Mouse (Mus musculus) brain, embryonic 18.5 days (tissue): ENCODE measurements around the gene 4933400A11Rik.

Experiments
- DNase-seq: peaks from one replicate; pipeline ENCODE4 v3.0.0-alpha.2; 2012; ENCODE audit warnings: low read depth, low spot score

The 4933400A11Rik gene

GRCm38 (mm10) chrX:169779535-169779934 lies at the start of gene 4933400A11Rik:
TSS of gene 4933400A11Rik (minus strand) at chrX:169779635.
- DNase-seq: no peak

GRCm38 (mm10) chrX:169828136-169828535 lies 48.7 kb upstream of the 4933400A11Rik start:
- DNase-seq: no peak

GRCm38 (mm10) chrX:169827720-169828119 lies 48.3 kb upstream of the 4933400A11Rik start:
- DNase-seq: no peak

DNA sequence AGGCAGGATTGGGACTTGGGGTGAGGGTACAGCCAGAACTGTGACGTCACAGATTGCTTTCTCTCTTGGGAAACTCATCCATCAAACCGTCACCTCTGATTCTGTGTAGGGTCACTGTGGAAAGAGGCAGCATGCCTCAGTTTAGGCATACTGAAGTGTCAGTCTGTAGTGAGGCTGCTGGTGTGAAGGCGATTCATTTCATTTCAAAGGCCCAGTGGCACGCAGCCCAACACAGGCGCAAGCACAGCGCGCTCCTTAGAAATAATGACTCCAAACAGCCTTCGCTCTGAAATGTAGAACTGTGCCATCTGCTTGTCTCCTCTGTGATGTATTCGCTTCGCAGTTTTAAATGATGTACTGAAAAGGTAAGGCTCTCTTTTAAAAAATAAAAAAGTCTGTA lies 47.5 kb upstream of the 4933400A11Rik start:
- DNase-seq: no peak

GRCm38 (mm10) chrX:169813673-169814072 lies 34.2 kb upstream of the 4933400A11Rik start:
- no peak for DNase-seq

- DNase-seq: no peak
These were observed 32.3 kb upstream of the 4933400A11Rik start for GRCm38 (mm10) chrX:169811783-169812182.

DNA sequence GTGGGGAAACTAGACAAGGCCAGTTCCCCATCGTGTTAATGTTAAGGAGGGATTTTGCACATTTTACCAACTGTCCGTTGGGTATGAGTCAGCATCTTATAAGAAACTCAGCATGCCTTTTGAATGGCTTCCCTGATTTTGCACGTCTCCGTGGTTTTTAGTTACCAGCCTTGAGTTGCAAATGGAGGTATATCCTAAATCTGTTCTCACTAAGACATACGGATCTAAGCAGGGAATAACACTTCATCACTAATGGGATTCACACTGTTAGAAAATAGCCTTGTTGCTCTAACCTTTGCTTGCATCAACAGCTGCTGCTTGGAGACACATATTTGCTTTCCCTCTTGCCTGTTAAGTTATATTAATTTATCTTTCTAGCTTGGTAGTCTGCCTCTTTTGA lies 31.9 kb upstream of the 4933400A11Rik start:
- DNase-seq: no peak

GRCm38 (mm10) chrX:169807744-169808143 lies 28.3 kb upstream of the 4933400A11Rik start:
- no peak for DNase-seq

DNA sequence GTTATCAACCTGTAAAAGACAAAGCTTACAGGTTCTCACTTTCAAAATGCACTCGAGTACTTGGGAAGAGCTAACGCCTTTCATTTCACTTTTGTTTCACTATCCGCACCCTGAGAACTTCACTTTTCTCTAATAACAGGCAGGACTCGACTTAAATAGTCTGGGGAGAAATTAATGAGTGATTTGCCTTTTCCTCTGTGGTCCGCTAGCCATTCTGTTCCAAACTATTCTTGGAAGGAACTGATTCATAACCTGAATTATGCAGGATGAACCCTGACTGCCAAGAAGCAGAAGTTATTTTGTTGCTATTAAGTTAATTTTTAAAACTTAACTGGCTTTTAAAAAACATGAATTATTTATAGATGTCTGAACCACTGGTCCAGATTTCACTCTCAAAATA lies 26.4 kb upstream of the 4933400A11Rik start:
- no peak for DNase-seq

GRCm38 (mm10) chrX:169800238-169800637 lies 20.8 kb upstream of the 4933400A11Rik start:
- no peak for DNase-seq

DNA sequence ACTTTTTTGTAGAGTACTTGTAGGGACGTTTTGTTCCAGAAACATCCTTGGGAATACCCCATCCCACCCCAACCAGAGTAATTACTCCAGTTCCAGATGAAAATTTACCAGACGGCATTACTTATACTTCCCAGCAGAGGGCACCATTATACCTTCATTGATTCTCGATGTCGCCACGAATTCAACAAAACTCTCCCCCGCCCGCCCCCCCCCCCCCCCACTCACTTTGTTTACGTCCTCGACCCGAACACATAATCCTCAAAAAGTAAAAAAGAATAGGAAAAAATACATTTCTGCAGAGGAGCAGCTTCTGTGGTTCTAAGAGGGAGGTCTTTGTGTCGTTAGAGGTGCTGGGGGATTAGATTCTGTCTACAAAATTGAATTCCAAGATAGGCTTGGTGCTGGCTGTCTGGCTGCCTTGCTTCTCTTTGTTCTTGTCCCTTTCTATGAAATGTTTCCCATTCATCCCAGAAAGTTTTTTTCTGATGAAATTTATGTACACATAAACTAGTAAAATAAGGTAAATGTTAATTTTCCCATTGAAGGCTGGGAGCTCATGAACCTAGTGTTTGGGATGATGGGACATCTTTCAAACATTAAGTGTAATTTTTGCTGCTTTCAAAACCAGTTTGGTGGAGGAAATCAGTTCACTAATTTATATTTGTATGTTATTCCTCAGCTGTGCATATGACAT lies 19.7 kb upstream of the 4933400A11Rik start:
- no peak for DNase-seq

- DNase-seq: no peak
These were observed 17.7 kb upstream of the 4933400A11Rik start for GRCm38 (mm10) chrX:169797148-169797547.

DNA sequence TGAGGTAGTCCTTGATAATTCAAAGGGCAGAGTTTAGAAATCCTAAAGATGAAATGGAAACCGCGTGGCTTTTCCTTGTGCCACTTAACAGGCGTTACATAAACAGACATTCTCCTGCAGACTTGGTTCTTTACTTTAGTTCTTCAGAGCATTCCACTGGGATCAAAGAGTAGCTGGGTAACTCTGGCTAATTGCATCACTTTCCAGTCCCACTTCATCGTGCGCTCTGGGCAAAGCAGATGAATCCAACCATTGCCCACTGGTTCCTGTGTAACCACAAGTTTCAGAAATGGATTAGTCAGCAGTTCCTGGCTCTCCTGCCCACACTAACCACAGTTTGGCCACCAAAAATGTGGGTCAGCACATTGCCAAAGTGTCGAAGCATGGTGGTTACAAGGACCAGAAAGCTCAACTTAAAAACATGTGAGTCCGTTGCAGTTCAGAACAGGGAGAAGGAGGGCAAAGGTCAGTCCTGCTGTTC lies 15.4 kb upstream of the 4933400A11Rik start:
- DNase-seq: no peak

GRCm38 (mm10) chrX:169794421-169794820 lies 15.0 kb upstream of the 4933400A11Rik start:
- DNase-seq: no peak

DNA sequence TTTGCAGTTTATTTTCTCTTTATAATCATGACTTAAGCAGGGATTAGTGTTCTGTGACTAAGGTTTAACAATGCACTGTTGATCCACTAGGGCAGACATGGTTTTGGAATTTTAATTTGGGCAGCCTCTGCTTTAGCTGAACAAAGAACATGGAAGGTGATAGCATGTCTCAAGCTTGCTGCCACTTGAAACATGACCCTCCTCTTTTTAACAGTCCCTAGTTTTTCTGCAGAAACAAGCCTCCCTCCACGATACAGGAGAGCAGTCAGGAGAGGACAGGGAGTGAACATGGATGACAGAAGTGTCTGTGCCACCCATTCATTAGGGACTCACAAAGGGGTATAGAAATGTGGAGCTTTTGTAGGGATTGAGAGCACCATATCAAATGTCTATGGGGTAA lies 13.4 kb upstream of the 4933400A11Rik start:
- no peak for DNase-seq

DNA sequence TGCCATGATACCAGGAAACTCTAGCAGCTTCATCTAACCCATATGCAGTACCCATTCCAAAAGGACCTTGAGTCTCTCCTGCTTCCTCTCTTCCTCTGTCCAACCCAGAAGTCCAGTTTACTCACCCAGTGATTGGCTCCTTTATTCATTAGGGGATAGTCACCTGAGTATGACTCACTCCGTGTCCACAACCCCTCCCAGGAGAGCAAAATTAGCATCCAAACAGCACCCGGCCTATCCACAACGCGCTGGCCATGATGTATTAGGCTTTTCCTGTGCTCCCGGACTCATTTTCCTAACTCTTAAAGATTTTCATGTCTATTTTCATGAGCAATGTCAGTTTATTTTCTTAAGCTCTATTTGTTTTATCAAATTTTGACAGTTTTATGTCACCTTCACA lies 10.3 kb upstream of the 4933400A11Rik start:
- DNase-seq: no peak

GRCm38 (mm10) chrX:169758001-169758400 lies 21.4 kb downstream of the 4933400A11Rik start:
- no peak for DNase-seq

GRCm38 (mm10) chrX:169735387-169735969 lies 44.0 kb downstream of the 4933400A11Rik start:
- DNase-seq: no peak
